In the genomic region with DNA sequence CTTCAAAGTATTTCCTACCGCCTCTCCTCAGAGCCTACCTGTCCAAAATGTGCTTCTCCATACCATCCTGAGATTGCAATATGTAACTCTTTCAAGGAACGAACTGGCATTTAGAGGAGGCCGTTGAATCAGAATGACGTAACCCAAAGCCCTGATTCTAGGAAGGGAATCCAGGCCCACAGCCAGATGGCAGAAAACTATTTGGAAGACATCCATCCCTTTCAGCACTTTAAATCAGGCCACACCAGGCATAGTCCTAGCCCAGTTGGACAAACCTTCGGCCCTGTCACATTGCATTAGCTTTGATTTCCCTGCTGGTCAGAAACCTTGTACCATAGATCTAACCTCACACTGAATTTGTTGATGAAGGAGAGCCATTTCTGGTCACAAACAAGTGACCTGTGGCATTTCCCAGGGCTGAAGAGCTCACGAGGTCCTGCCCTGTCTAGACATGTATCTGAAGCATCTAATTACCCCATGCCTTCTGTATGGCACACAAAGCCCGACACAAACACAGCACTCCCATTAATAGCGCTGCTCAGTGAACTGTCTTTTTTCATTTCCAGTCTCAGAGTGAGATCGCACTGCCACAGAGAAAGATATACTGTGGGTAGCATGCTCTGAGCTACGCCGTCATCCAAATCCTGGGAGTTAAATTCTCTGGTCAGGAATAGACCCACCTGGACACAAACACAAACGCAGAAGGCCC, we compare ENCODE assay signal across 10 mouse cellular contexts. TPM values are rescaled to one million over a fixed set of nuclear protein-coding genes. Genes with fewer than 3 reads are reported as not detected.
DNase-seq lines count a peak whose midpoint lies in the region; ATAC-seq and TF ChIP-seq lines count a peak whose summit lies in the region.
"Had no signal": no experiment of that assay in that cellular context is flagged by ENCODE, and none has a peak within 500 bp of the region (broad histone marks: within the 10 kb centered on the region; RNA-seq: fewer than 3 reads in every experiment).

No protein-coding gene starts in this region.

- ATAC-seq in kidney, embryonic 15.5 days (replicated peaks; ENCODE audit: low FRiP score), result no peak
- ATAC-seq in heart, embryonic 13.5 days (ENCODE audit: extremely low read depth, insufficient number of reproducible peaks, low FRiP score, low TSS enrichment), result peak; percentile 69; the same call in 1 of the 2 replicates
- ATAC-seq in midbrain, embryonic 14.5 days (ENCODE audit: low FRiP score, low TSS enrichment), result no peak; the same call in 1 of the 2 replicates
- ATAC-seq in intestine, postnatal 0 days, result no peak

- 57% methylated on average over 12 of the region's 12 CpGs for WGBS in kidney, adult 2 months
- WGBS in kidney, embryonic 15.5 days, result 65% methylated on average over 12 of the region's 12 CpGs
- 47% methylated on average over 12 of the region's 12 CpGs for WGBS in heart, embryonic 13.5 days
- 80% methylated on average over 12 of the region's 12 CpGs for WGBS in midbrain, embryonic 14.5 days
- 75% methylated on average over 12 of the region's 12 CpGs for WGBS in intestine, postnatal 0 days

- TF ChIP-seq CTCF in kidney, adult 2 months (conservative IDR thresholded peaks at IDR 0.05; ENCODE audit: insufficient read depth, insufficient read length, low read depth, low read length), result no peak
- no peak for TF ChIP-seq CTCF in intestine, postnatal 0 days (IDR thresholded peaks at IDR 0.05; ENCODE audit: low read depth)

- TF ChIP-seq POLR2A in kidney, adult 2 months (IDR thresholded peaks at IDR 0.05; ENCODE audit: low read depth, low read length), result no peak

- H3K4me3 ChIP-seq in kidney, adult 2 months (ENCODE audit: insufficient read depth, low read depth, low read length), result no peak overlapping the region
- H3K4me3 ChIP-seq in kidney, embryonic 15.5 days (replicated peaks), result no peak overlapping the region
- H3K4me3 ChIP-seq in heart, embryonic 13.5 days, result no peak overlapping the region
- no peak overlapping the region for H3K4me3 ChIP-seq in midbrain, embryonic 14.5 days (replicated peaks; ENCODE audit: low read depth, low read length)
- H3K4me3 ChIP-seq in intestine, postnatal 0 days (ENCODE audit: low read depth, low read length), result no peak overlapping the region
- H3K4me3 ChIP-seq: erythroblast, embryonic 14.5 days had no signal

- DNase-seq in kidney, adult 2 months, result peak; percentile 67
- DNase-seq in cerebellum, postnatal 36 days, result peak; percentile 81 to 86
- DNase-seq in layer of hippocampus, postnatal 10 days (ENCODE audit: low spot score in 2 of 2), result peak; percentile 61 to 68
- DNase-seq in midbrain, embryonic 14.5 days, result peak; percentile 62
- no peak for DNase-seq in c-Kit-positive CD71-positive TER-119-positive erythroid progenitor cells, embryonic 14.5 days (ENCODE audit: low spot score)

- H3K4me1 ChIP-seq in kidney, adult 2 months (ENCODE audit: control insufficient read depth, insufficient read depth, low read length), result no peaks in the 10 kb centered on the region
- peaks cover 2% of the 10 kb centered on the region; the same call in 1 of the 2 replicates for H3K4me1 ChIP-seq in kidney, embryonic 15.5 days
- peaks cover 31% of the 10 kb centered on the region for H3K4me1 ChIP-seq in heart, embryonic 13.5 days
- no peaks in the 10 kb centered on the region for H3K4me1 ChIP-seq in midbrain, embryonic 14.5 days (ENCODE audit: control insufficient read depth, insufficient read depth, low read length)
- no peaks in the 10 kb centered on the region for H3K4me1 ChIP-seq in intestine, postnatal 0 days (replicated peaks; ENCODE audit: control insufficient read depth, insufficient read depth, low read length)

- no peak overlapping the region for H3K27ac ChIP-seq in kidney, adult 2 months (ENCODE audit: insufficient read depth, low read depth, low read length)
- no peak overlapping the region for H3K27ac ChIP-seq in kidney, embryonic 15.5 days
- peak overlapping the region; percentile 64 for H3K27ac ChIP-seq in heart, embryonic 13.5 days (replicated peaks)
- no peak overlapping the region for H3K27ac ChIP-seq in midbrain, embryonic 14.5 days (replicated peaks; ENCODE audit: low read depth, low read length)
- H3K27ac ChIP-seq in intestine, postnatal 0 days (ENCODE audit: low read depth, low read length), result no peak overlapping the region

- no peaks in the 10 kb centered on the region for H3K9me3 ChIP-seq in kidney, embryonic 15.5 days (replicated peaks)
- H3K9me3 ChIP-seq in heart, embryonic 13.5 days, result no peaks in the 10 kb centered on the region
- H3K9me3 ChIP-seq in midbrain, embryonic 14.5 days (ENCODE audit: control insufficient read depth, low read length), result no peaks in the 10 kb centered on the region
- no peaks in the 10 kb centered on the region for H3K9me3 ChIP-seq in intestine, postnatal 0 days (ENCODE audit: control insufficient read depth)

- no peak overlapping the region for H3K4me2 ChIP-seq in kidney, embryonic 15.5 days
- H3K4me2 ChIP-seq in heart, embryonic 13.5 days, result peak overlapping the region; percentile 18; the same call in 1 of the 2 replicates
- no peak overlapping the region for H3K4me2 ChIP-seq in midbrain, embryonic 14.5 days (ENCODE audit: low read length)
- H3K4me2 ChIP-seq in intestine, postnatal 0 days (replicated peaks; ENCODE audit: low read depth), result no peak overlapping the region

- H3K36me3 ChIP-seq in kidney, adult 2 months (ENCODE audit: control insufficient read depth, insufficient read depth, low read length), result no peaks in the 10 kb centered on the region
- H3K36me3 ChIP-seq in kidney, embryonic 15.5 days, result no peaks in the 10 kb centered on the region
- H3K36me3 ChIP-seq in heart, embryonic 13.5 days, result no peaks in the 10 kb centered on the region
- no peaks in the 10 kb centered on the region for H3K36me3 ChIP-seq in midbrain, embryonic 14.5 days (ENCODE audit: control insufficient read depth, insufficient read depth, low read length)
- no peaks in the 10 kb centered on the region for H3K36me3 ChIP-seq in intestine, postnatal 0 days (ENCODE audit: control insufficient read depth, insufficient read depth)
- H3K36me3 ChIP-seq: G1E had no signal

- H3K9ac ChIP-seq in kidney, embryonic 15.5 days, result no peak overlapping the region
- H3K9ac ChIP-seq in heart, embryonic 13.5 days, result no peak overlapping the region
- no peak overlapping the region for H3K9ac ChIP-seq in midbrain, embryonic 14.5 days (replicated peaks; ENCODE audit: low read length)
- H3K9ac ChIP-seq in intestine, postnatal 0 days (ENCODE audit: low read depth, low read length), result no peak overlapping the region

- no peaks in the 10 kb centered on the region for H3K27me3 ChIP-seq in kidney, adult 2 months (replicated peaks; ENCODE audit: control insufficient read depth, insufficient read depth, low read length)
- no peaks in the 10 kb centered on the region for H3K27me3 ChIP-seq in kidney, embryonic 15.5 days
- no peaks in the 10 kb centered on the region for H3K27me3 ChIP-seq in heart, embryonic 13.5 days (replicated peaks)
- H3K27me3 ChIP-seq in midbrain, embryonic 14.5 days (ENCODE audit: control insufficient read depth, insufficient read depth, low read length), result no peaks in the 10 kb centered on the region
- H3K27me3 ChIP-seq in intestine, postnatal 0 days (replicated peaks; ENCODE audit: control insufficient read depth, insufficient read depth, low read length), result no peaks in the 10 kb centered on the region

RNA-seq across cellular contexts. Expression of gene Thbs1, which starts 38.3 kb away (rescaled TPM):
- polyA plus RNA-seq in kidney, adult 2 months (2012; rRNA removed), result 19.8 and 20.6 TPM in 2 replicates
- polyA plus RNA-seq in kidney, embryonic 15.5 days (2015; fragmentation: Nextera tagmentation; extraction: Ambion mirVana), result 35.1 and 38.3 TPM in 2 replicates
- polyA plus RNA-seq in heart, embryonic 13.5 days (2015; fragmentation: Nextera tagmentation; extraction: Ambion mirVana), result 45.1 and 46.0 TPM in 2 replicates
- 1 to 10 TPM; 7.7 to 9.2 TPM for total RNA-seq in layer of hippocampus, postnatal 10 days (2021)
- 2.8 and 4.0 TPM in 2 replicates for polyA plus RNA-seq in midbrain, embryonic 14.5 days (2014; fragmentation: Nextera tagmentation; extraction: Ambion mirVana)
- polyA plus RNA-seq in intestine, postnatal 0 days (2015; fragmentation: Nextera tagmentation; extraction: Ambion mirVana), result 13.2 and 14.9 TPM in 2 replicates
- total RNA-seq: G1E had no signal
